Mouse (Mus musculus) retina, postnatal 7 days (tissue): ENCODE data around the gene Smco1.
"Not testable (repeated sequence)": the region's sequence is repeated elsewhere in the genome, so short reads cannot be mapped to it uniquely, and the experiment has no call there.

Source experiments
- DNase-seq: peaks from one replicate; pipeline ENCODE4 v3.0.0-alpha.2; 2012; ENCODE audit warnings: low read depth, low spot score

The Smco1 gene

DNA sequence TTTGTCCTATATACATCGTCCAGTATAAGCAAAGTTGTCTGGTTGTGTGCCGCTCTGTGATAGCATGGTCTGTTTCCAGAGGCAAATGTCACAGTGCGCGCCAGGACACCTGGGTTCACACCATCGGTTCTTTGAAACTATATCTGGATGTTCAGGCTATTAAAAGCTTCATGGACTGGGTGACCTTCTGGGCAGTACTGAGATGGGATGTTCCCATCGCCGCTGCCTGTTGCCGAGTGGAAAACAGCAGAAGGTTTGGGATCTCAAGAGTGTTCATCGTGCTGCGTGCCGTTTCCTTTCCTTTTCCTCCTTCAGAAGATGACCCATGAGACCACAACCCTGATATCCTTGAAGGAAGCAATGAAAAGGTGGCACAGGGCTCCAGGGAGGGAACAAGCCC lies at the start of gene Smco1:
Gene Smco1 (plus strand): TSS at position 178 of the 400 bp plus-strand sequence.
- DNase-seq, result no peak

DNA sequence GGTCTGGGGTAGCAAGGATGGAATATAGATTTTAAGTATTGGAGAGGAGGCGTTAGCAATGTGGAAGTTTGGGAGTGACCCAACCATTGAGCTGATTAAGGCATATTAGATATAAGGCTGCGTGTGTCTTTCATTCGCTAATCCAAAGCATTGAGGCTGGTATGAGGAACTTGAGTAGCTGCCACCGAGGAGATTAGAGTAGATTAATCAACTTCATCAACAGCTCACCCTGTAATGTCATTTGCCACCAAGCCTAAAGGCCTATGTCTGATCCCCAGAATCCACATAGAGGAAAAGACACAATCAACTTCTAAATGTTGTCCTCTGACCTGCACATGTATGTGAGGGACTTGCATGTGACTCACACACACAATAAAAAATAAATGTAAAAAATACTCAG lies 49.5 kb upstream of the Smco1 start:
- DNase-seq, result peak; percentile 24

DNA sequence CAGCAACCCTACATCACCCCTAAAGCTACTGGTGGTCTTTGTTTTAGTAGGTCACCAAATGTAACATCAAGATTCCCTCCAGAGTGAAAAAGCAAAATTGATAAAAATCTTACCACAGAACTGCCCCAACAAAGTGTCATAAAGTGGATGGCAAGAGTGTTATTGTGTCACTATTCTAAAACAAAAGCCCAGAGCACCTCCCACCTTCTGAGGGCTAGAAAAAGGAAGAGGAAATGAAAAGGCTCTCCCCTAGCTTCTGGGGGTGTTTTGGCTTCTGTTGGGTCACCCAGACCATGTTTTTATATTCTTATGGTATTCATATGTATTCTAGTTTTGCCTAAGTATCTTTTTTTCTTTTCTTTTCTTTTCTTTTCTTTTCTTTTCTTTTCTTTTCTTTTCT lies 48.9 kb upstream of the Smco1 start:
- DNase-seq, result no peak

DNA sequence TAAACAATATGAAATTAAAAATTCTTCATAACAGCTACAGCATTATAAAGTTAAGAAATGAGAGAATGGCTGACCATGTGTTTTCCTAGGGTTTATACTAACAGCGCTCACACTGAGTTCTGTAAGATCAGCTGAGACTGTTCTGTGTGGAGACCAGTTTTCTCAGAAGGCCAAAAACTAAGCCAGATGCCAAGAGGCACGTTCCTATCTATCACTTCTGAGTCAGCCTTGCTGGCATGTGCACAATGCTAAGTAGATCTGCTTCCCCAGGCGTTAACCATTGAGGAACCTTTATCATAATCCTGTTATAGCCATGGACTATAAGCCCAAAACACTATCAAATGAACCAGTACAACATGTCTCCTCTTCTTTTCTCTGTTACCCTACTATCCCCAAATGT lies 39.2 kb upstream of the Smco1 start:
- DNase-seq, result not testable (repeated sequence)

DNA sequence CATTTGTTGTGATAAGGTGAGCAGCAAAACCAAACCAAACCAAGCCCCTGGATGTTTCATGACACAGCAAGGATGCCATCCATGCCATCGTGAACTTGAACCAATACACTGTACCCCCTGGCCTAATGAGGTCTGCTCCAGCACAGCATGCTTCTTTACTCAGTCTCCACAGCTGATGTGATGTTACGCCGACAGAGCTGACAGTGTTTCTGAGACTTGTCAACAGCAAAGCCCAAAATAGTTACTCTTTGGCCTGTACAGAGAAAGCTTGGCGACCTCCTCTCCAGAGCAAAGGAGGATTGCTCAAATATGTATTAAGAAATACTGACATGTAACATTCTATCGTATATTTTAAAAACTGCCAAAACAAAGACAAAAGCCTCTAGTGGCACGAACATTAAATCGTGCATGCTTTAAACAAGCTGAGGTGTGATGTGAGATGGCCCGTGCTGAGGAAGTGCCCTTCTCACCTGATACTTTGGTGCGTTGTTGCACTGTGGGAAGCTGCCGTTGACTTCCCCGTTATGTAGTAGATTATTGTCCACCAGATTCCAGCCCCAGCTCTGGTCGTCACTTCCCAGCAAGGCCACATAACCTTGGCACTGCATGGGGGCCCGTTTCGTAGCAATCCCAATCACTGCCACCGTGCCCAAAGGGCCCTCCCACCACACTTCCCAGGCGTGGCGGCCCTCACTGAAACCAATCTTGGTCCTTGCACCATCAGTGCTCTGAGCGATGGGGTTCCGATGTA lies 33.2 kb upstream of the Smco1 start:
- no peak for DNase-seq

DNA sequence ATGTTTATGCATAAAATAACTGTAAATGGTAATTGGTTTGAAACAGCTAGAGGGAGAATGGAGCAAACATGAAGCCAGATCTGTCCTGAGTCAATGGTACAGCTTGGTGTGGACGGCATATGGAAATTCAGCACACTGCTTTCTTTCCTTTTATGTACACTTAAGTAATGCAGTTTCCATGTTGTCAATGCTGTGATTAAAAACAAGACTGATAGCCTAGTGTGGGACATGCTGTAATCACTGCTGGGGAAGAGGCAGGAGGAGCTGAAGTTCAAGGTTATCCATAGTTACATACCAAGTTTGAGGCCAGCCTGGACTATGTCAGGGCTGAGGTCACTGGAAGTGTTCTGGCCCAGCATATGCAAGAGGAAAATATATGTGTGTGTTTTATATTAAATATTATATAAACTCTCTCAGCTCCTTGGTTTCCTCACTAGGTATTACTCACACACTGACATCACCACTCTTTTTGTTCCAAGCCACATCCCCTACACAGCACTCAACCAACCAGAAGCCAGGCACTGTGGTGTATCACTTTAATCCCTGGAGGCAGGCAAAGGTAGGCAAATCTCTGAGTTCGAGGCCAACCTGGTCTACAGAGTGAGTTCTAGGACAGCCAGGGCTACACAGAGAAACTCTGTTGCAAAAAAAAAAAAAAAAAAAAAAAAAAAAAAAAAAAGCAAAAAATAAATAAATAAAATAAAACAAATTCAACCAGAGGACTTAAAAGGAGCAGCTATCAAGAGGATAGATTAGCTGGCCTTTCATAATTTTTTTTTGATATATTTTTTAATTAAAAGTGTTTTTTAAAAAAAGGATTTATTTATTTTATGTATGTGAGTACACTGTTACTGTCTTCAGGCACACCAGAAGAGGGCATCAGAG lies 31.6 kb upstream of the Smco1 start:
- DNase-seq, result no peak

DNA sequence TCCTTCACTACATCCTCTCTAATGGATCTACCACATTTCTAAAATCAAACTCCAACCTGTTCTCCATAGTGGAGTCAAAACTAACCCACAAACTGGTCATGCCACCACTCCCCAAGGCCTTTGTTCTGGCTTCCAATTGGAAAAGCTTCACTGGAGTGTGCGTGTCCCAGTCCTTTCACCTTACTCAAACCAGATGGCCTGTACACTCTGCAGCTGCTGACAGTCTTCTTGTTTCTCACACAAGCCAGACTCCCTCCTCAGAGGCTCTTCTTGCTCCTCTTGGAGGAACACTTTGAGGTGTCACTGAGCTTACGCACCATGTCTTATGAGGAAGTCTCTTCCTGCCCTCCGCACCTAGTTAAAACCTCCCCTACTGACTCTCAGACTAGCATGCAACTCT lies 27.4 kb upstream of the Smco1 start:
- no peak for DNase-seq

DNA sequence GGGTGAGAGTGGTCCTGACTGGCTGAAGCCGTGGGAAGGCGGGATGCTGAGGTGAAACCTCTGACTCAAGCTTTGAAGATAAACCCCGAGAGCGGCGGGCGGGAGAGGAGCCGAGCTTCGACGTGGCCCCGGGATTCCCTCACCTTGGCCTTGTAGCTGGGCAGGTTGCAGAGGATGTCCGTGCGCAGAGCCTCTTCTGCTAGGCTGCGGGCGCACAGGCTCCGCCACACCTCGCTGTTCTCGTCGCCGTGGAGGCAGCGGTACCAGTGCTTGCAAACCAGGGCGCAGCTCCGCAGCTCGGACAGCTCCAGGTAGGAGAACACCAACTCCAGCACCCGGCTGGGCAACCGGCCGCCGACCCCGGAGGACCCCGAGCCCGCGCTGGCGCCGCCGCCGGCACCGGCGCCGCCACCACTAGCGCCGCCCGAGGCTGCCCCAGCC lies 24.9 kb upstream of the Smco1 start:
- DNase-seq, result peak; percentile 14

DNA sequence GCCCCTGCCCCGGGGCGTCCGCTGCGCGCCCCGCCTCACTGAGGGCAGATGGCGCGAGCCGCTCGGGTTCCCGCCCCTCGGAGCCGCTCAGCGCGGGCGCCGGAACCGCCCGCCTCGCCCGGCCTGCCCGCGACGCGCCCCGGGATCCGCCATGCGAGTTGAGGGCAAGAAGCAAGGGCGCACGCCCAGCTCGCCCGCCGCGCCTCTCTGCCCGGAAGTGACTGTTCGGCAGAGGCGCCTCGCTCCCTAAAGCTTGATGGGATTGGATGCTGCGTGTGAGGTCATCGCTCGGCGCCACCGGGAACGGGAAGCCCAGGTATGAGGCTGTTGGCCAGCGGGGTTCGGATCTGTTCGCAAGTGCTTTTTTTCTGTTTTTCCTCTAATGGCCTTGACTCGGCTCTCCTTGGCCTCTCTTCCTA lies 24.3 kb upstream of the Smco1 start, which contains the start of the genes Fbxo45 and Wdr53:
Gene Fbxo45 (minus strand): TSS at position 207 of the 419 bp plus-strand sequence.
Gene Wdr53 (plus strand): TSS at position 276 of the 419 bp plus-strand sequence.
- DNase-seq, result peak; percentile 92

DNA sequence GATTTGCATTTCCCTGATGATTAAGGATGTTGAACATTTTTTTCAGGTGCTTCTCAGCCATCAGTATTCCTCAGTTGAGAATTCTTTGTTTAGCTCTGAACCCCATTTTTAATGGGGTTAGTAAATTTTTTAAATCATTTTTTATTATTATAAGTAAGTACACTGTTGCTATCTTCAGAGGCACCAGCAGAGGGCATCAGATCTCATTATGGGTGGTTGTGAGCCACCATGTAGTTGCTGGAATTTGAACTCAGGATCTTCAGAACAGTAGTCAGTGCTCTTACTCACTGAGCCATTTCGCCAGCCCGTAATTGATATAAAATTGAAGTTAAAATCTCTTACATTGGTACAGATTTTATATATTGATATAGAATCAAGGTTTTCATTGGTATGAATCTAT lies 7.0 kb upstream of the Smco1 start:
- not testable (repeated sequence) for DNase-seq

DNA sequence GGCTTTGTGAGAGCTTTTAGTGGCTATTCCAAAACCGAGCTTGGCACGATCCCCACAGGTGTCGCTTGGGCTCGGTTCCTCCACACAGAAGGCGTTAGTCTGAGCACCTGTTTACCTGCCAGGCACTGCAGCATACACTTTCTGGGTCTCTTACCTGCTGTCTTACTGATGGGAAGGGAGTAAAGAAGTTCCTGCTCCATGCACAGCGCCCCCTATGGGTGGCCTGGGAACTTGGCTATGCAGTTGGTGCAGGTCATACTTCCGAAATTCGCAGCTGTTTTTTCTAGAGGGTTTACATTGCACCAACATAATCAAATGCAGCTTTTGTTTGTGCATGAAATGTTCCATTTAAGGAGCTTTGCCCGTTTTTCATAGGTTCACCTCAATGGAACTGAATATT lies 2.1 kb downstream of the Smco1 start:
- no peak for DNase-seq

DNA sequence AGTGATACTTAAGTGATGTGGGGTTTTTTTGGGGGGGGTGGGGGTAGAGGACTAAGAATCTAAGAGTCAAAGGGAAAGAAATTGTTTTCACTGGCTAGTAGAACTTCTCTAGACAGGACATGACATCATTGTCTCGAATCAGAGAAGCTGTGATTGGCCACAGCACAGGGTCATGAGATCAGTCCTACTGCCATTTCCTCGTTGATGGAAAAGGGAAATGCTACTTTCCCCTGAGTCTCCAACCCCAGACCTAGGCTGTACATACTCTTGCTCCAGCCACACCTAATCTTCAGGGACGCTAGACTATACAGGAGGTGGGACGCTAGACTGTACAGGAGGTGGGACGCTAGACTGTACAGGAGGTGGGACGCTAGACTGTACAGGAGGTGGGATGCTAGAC lies 3.8 kb downstream of the Smco1 start:
- no peak for DNase-seq

DNA sequence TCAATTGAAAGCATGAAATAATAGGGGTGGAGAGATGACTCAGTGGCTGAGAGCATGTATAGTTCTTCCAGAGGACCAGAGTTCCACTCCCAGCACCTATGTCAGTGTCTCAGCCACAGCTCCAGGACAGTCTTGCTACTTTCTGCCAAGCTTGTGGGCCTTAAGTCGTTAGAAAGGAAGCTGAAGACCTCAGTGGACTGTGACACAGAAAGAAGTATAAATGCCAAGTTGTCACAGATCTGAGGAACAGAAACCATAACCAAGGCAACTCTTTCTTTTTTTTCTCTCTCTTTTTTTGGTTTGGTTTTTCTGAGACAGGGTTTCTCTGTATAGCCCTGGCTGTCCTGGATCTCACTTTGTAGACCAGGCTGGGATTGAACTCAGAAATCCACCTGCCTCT lies 4.6 kb downstream of the Smco1 start:
- DNase-seq, result no peak

DNA sequence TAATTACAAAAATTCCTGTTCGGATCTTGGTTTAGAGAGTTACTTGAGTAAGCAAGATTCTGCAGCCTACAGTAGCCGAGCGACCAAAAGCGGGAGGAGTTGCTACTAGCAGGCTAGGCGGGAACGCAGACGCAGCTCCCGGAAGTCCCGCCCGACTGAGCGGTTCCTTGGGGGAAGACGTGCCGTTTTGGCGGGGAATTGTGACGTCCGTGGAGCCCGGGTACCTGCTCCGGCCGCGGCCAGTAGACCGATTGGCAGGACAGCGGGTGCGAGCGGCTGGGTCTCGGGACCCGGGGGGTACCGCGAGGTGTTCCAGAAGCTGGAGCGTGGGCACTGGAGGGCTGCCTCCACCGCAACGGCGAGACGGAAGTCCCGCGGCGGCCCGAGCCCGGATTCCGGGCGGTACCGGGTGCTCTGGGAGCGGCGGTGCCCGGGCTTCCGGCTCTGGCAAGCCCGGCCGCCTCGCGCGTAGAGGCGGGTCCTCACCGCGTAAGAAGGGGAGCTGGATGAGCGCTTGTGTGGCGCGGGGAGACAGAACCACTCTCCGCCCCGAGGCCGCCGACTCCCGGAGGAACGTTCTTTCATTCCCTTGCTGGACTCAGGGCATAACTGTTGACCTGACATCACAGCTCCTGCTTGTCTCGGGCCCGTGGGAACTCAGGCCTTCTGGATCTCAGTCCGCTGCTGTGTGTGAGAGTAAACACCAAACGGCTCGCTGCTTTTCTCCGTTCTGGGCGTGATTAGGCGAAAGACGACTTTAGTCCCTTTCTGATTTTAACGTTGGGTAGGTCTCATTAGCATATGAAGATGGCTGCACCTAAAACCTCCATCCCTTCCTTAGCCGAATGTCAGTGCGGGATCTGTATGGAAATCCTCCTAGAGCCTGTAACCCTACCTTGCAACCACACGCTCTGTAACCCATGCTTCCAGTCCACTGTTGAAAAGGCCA lies 6.3 kb downstream of the Smco1 start, which contains the start of gene Rnf168:
Gene Rnf168 (plus strand): TSS at position 152 of the 949 bp plus-strand sequence.
- DNase-seq, result peak; percentile 68

DNA sequence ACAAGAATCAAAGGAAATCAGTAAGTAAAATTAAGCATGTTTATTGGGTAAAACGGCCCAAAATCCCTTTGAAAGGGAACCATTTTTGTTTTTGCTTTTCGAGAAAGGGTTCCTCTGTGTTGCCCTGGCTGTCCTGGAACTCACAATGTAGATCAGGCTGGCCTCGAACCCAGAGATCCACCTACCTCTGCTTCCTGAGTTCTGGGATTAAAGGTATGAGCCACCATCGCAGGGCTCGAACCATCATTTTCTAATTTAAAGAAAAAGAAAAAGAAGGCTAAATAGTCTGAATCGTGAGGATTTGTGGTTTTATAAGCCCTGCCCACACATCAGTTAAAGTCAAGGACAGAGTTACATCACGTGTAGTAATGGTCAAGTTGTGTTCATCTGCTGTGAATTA lies 7.1 kb downstream of the Smco1 start:
- no peak for DNase-seq

DNA sequence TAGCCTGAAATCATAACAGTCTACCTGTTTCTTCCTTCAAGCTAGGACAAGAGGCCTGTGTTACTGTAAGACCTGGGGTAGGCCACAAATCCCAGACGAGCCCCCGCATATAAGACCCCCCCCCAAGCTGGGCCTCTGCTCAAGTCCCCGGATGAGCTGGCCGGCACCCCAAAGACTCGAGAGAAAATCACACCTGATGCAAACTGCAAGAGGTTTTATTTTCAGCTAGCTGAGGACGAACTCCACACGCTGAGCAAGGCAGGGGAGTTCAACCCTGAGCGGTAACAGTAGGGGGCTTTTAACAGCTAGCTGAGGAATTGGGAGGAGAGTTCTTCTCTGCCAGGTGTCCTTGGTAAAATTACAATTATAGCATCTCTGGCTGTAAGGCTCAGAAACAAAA lies 8.9 kb downstream of the Smco1 start:
- DNase-seq, result no peak

DNA sequence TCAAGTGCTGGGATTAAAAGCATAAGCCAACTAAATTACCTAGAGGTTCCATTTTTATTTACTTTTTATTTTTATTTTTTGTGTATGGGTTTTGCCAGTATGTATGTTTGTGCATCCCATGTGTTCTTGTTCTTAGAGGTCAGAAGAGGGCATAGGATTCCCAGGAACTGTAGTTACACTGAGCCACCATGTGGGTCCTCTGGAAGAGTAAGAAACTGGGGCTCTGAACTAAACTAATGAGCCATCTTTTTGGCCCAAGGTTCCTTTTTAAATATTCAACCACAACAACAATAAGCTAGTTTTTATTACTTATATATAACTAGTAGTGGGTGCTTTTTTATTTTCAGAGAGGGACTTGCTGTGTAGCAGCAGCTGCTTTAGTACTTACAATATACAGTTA lies 11.3 kb downstream of the Smco1 start:
- DNase-seq, result no peak

DNA sequence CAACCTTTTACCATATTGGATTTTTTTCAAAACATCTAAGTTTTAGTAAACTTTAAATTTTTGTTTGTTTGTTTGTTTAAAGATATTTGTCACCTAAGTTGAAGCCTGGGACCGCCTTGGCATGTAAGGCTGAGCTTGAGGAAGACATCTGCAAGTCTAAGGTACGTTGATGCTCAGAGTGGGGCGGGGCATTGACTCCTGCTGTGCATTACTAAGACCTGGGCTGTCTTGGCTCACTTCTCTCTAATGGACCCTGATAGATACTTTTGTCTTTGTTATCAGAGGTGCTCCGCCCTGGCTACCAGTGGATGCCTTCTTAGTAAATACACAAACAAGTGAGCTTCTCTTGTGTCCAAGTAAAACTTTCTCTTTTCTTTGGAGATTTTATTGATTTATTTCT lies 20.6 kb downstream of the Smco1 start:
- DNase-seq, result no peak

DNA sequence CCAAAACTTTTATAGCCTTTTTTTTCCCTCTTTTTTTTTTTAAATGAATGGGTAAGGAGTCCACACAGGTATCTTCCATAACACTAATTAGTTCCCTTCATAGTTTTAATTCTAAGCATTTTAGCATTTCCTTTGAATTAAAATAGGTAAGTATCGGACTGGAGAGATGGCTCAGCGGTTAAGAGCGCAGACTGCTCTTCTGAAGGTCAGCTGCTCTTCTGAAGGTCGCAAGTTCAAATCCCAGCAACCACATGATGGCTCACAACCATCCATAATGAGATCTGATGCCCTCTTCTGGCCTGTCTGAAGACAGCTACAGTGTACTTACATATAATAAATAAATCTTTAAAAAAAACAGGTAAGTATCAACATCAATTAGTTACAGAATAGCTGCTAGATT lies 28.3 kb downstream of the Smco1 start:
- DNase-seq, result not testable (repeated sequence)

DNA sequence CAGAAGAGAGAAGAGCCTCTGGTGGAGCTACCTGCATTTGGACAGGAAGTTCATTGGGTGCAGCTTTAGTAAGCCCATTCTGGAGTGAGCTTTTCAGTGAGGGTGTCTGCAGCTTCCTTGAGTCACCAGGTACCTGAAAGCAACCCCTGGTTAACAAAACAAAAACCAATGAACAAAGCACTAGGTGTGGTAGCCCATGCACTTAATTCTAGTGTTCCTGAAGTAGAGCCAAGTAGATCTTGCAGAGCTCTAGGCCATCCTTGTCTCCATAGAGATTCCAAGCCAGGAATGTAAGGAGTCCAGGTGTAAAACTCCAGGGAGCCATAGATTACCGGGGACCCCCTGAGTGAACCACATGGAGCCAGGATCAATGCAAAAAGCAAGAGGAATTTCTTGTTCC lies 31.8 kb downstream of the Smco1 start:
- DNase-seq, result no peak

DNA sequence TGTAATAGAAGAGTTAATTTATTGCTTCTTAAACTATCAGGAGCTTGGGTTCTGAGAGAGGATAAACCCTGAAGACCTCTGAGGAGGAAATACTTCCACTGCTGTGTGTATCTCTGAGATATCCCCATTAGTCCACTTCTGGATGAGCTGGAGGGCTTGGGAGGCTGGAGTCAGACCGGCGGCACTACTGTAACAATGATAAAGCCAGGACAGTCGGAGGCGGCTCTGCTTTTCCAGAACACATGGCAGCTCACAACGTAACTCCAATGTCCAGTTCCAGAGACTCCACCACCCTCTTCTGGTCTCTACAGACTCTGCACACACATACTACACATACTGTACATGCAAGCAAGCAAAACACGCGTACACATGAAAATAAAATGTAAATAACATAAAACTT lies 32.6 kb downstream of the Smco1 start:
- no peak for DNase-seq
